Mouse (Mus musculus) embryonic facial prominence, embryonic 10.5 days (tissue): ENCODE data around the gene Il22ra1. TPM values are rescaled to one million over a fixed set of nuclear protein-coding genes. Genes with fewer than 3 reads are reported as not detected.
A peak's percentile ranks its signal among the peaks of the same experiment; 100 is the strongest.

Source experiments
- DNase-seq: peaks from one replicate; pipeline ENCODE4 v3.0.0-alpha.2; 2017; ENCODE audit warnings: low spot score
- H3K27ac ChIP-seq: fragments of 300-500 bp; sonication (generic); replicated peaks from 2 replicates; pipeline ENCODE4 v1.5.1; 2016; ENCODE audit warnings: mild to moderate bottlenecking
- H3K27me3 ChIP-seq: fragments of 300-500 bp; sonication (generic); replicated peaks from 2 replicates; pipeline ENCODE4 v1.6.1; 2016; ENCODE audit warnings: low read depth, mild to moderate bottlenecking; ENCODE audit not compliant: poor library complexity, severe bottlenecking
- H3K36me3 ChIP-seq: fragments of 300-500 bp; sonication (generic); replicated peaks from 2 replicates; pipeline ENCODE4 v1.6.1; 2016; ENCODE audit warnings: mild to moderate bottlenecking, moderate library complexity
- H3K4me1 ChIP-seq: fragments of 300-500 bp; sonication (generic); 2 replicates; pipeline ENCODE4 v1.6.1; 2016
- H3K4me3 ChIP-seq: fragments of 300-500 bp; sonication (generic); 2 replicates; pipeline ENCODE4 v1.5.1; 2016; ENCODE audit warnings: mild to moderate bottlenecking, moderate library complexity
- H3K9me3 ChIP-seq: fragments of 300-500 bp; sonication (generic); 2 replicates; pipeline ENCODE4 v1.6.1; 2016; ENCODE audit warnings: mild to moderate bottlenecking
- WGBS: fragments of 180-500 bp; shearing (Covaris S2); methylation state at CpG from one replicate; pipeline ENCODE4 v1.1.7; 2016; 5-methylcytosine and 5-hydroxymethylcytosine counted together
- polyA plus RNA-seq: library from polyadenylated mRNA; unstranded; fragments of >200 nt; fragmentation: Nextera tagmentation; extraction: Ambion mirVana; gene quantifications from 2 replicates; pipeline ENCODE4 v1.2.1, GENCODE M21; 2016

Il22ra1 gene
- polyA plus RNA-seq, 1 experiment from 2014 or later, result 0.07 TPM

DNA sequence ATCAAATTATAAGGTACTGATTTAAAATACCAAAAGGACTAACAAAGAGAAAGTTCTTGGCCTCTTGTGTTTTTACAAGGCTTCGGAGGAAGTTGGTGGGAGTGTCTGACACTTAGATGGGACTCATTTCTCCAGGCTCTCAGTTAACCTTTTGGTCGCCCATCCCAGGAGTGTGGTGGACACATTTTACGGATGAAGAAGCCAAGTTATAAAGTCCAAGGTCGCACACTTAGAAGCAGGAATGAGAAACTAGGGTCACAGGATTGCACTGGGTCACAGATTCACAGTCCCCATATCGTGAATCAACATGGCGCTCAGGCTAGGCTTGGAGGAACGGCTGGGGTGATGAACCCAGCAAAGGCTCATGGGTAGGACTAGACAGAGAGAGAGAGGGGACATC lies 33.6 kb downstream of the Il22ra1 start:
- H3K9me3 ChIP-seq, result no peaks in the 10 kb centered on the region
- H3K4me3 ChIP-seq, result no peak overlapping the region
- H3K27ac ChIP-seq, result no peak overlapping the region
- peaks cover 33% of the 10 kb centered on the region for H3K4me1 ChIP-seq
- H3K27me3 ChIP-seq, result peaks cover 22% of the 10 kb centered on the region
- H3K36me3 ChIP-seq, result no peaks in the 10 kb centered on the region
- 86% methylated on average over 7 of the region's 7 CpGs for WGBS
- no peak for DNase-seq

DNA sequence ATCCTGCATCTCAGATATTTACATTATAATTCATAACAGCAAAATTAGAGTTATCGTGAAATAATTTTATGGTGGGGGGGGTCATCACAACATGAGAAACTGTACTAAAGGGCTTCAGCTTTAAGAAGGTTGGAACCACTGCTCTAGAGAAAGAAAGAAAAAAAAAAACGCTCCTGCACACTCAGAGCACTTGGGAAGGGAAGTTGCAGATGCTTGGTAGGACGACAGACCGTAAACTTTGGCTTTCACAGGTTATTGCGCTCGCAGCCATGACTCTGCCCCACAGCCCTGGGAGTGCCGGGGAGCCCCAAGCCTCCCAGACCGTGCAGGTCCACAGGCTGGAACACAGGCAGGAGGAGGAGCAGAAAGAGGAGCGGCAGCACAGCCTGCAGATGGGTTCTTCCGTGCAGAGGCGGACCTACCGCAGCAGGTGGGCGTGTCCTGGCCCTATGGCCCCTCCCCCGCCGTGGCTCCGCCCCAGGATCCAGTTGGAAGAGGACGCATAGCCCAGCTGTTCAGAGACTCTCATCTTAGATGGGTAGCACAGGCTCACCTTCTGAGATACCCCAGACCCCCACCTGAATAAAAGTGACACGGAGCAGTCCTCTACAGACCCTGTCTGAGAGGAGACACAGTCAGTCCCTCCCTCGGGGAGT lies 34.4 kb downstream of the Il22ra1 start:
- no peaks in the 10 kb centered on the region for H3K36me3 ChIP-seq
- no peak overlapping the region; the same call in 1 of the 2 replicates for H3K27ac ChIP-seq
- H3K4me3 ChIP-seq, result peak overlapping the region; percentile 50
- H3K4me1 ChIP-seq, result peaks cover 33% of the 10 kb centered on the region
- 12% methylated on average over 19 of the region's 19 CpGs for WGBS
- no peaks in the 10 kb centered on the region for H3K9me3 ChIP-seq
- peak; percentile 82 for DNase-seq
- H3K27me3 ChIP-seq, result peaks cover 22% of the 10 kb centered on the region

DNA sequence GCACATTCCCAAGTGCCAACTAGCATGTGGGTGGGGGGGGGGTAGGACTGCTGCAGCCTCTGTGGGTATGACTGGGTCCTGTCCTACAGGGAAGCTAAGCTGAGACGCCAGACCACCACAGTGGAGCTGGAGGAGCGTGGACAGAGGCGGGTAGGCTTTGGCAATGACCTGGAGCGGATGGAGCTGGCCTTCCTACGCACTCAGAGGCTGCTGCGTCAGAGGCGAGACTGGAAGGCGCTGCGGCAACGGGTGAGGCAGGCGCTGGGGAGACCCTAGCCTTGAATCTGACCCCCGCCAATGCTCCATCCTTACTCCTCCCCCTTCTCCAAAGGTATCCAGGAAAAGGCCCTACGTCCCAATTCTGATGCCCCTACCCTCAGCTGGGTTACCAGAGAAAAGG lies 36.7 kb downstream of the Il22ra1 start:
- no peak for DNase-seq
- Histone ChIP-seq H3K27me3 (peaks cover 14% of the 10 kb centered on the region), H3K27ac (no peak overlapping the region), H3K9me3 (no peaks in the 10 kb centered on the region), H3K4me1 (peaks cover 27% of the 10 kb centered on the region), H3K4me3 (no peak overlapping the region), H3K36me3 (no peaks in the 10 kb centered on the region)
- WGBS, result 87% methylated on average over 13 of the region's 13 CpGs

DNA sequence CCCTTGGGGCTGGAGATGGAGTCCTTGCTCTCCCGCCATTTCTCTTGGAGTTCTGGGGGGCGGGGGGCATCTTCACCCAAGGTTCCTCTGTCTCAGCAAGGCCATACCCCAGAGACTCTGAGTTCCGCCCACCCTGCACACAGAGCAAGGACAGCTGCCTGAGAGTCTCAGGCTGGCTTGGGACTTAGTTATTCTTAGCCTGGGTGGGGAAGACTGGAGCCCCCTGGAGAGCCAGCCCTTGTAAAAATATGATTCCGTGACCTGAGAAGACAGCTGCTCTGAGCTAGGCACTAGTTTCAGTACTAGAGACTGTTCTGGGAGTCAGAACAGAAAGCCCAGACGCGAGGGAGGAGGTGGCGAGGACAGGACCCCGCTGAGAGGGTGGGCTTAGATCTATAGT lies 37.7 kb downstream of the Il22ra1 start:
- no peak overlapping the region for H3K4me3 ChIP-seq
- no peak overlapping the region for H3K27ac ChIP-seq
- peaks cover 9% of the 10 kb centered on the region for H3K27me3 ChIP-seq
- DNase-seq, result no peak
- H3K9me3 ChIP-seq, result no peaks in the 10 kb centered on the region
- peaks cover 25% of the 10 kb centered on the region for H3K4me1 ChIP-seq
- WGBS, result 77% methylated on average over 8 of the region's 8 CpGs
- H3K36me3 ChIP-seq, result no peaks in the 10 kb centered on the region

DNA sequence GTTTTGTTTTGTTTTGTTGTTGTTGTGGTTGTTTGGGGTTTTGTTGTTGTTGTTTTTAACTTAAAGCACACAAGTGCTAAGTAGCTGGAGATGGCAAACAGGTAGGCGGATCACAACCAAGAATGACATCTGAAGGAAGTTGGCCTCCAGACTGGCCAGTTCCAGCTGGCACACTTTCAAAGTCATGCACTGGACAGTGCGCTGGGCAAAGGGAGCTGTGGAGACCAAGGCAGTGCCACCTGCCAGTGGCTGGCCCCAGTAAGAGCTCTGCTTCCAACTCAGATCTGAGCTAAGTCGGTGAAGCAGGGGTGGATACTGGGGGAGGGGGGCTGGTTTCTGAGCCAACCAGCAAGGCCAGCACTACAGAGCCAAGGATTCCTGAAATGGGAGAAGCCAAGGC lies 39.0 kb downstream of the Il22ra1 start:
- H3K4me1 ChIP-seq, result peaks cover 16% of the 10 kb centered on the region
- H3K27me3 ChIP-seq, result 0 out of 2 replicates have a peak, but pooled peaks cover 3% of the 10 kb centered on the region
- no peaks in the 10 kb centered on the region for H3K36me3 ChIP-seq
- WGBS, result 79% methylated on average over 3 of the region's 3 CpGs
- H3K27ac ChIP-seq, result no peak overlapping the region
- DNase-seq, result no peak
- no peaks in the 10 kb centered on the region for H3K9me3 ChIP-seq
- H3K4me3 ChIP-seq, result no peak overlapping the region

DNA sequence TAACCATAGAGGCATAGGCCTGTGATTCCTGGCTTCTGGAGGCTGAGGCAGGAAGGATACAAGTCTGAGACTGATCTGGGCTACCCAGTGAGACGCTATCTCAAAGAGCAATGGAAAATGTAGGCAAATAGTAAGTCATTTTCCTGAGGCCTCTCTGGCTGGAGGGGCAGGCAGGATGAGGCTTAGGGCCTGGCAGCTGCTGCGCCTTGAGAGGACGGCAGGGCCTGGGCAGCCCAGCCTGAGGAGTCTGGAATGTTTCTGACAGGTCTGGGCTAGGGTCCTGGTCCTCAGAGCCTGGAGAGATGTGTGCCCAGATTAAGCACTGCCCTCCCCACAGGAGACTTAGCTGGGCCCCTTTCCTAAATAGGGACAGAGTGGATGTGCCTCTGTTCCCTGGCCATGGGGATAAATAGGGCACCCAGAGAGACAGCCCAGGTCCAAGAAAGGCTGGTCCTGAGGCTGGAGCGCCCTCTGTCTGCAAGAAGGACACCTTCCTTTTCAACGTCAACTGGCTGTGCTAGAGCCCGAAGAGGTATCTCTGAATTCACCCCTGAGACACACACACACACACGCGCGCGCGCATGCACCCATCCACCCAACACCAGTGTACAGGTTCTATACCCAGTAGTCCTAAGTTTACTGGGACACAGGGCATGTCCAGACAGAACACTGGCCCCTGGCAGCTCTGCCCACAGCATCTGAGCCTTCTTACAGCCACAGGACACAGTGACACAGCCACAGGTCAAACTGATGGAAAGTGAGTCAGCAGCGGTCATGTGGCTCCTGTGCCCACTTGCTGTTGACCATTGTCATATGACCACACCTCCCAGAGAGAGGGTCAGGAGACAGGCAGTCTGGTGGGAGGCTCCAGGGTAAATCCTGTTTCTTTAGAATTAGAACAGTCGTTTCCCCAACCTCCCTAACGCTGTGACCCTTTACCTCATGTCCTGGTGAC lies 40.9 kb downstream of the Il22ra1 start:
- WGBS, result 63% methylated on average over 14 of the region's 14 CpGs
- Histone ChIP-seq H3K4me3 (no peak overlapping the region), H3K36me3 (no peaks in the 10 kb centered on the region), H3K27me3 (0 out of 2 replicates have a peak, but pooled peaks cover 3% of the 10 kb centered on the region), H3K4me1 (peaks cover 7% of the 10 kb centered on the region; the same call in 1 of the 2 replicates), H3K27ac (0 out of 2 replicates have a peak overlapping the region, but pooled peaks have one; percentile 19), H3K9me3 (no peaks in the 10 kb centered on the region)
- DNase-seq, result peak; percentile 34

DNA sequence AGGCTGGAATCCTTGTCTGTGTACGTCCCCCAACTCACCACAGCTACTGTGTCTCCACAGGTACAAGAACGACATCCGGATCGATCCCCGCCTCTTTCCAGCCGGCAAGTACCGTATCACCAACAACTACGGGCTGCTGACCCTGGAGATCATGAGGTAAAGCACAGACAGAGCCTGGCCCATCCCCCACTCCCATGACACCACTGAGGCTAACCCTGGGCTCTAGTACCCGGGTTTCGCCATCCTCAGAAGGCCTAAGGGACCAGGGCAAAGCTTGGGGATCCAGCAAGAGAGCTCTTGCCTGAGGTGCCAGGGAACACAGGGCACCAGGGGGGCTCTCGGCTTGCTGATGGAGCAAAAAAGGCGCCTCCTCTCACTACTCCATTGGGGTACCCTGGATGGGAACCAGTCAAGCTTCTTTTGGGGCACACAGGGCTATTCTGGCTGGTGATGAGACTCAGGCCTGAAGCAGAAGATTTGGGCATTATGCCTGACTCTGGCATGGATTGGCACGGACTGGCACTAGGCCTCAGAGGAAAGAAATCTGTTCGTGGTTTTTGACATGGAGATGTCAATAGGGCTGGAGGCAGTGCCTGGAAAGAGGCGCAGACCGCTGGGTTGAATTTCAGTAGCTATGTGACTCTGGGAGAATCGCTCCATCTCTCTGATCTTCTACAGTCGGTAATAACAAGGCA lies 42.8 kb downstream of the Il22ra1 start:
- WGBS, result 83% methylated on average over 18 of the region's 18 CpGs
- Histone ChIP-seq H3K4me3 (no peak overlapping the region), H3K9me3 (no peaks in the 10 kb centered on the region), H3K4me1 (peaks cover 17% of the 10 kb centered on the region), H3K27ac (no peak overlapping the region), H3K27me3 (peaks cover 5% of the 10 kb centered on the region; the same call in 1 of the 2 replicates), H3K36me3 (no peaks in the 10 kb centered on the region)
- DNase-seq, result no peak

DNA sequence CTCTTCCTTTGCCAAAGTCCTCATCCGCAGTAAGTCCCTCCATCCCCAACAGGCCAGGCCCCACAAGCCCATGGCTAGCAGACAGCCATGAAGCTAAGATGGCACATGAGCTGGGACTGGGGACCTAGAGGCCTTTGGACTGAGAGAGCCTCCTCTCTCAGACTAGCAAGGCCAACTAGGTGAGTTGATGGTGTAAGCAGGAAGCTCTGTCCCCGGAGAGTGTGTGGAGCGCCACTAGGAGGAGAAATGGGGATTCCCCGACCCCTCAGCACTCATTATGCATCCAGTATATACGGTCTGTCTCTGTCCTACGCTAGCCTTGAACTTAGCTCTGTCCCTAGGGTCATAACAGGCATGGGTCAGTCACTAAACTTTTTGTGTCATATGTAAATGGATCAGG lies 43.6 kb downstream of the Il22ra1 start:
- Histone ChIP-seq H3K36me3 (no peaks in the 10 kb centered on the region), H3K27me3 (peaks cover 5% of the 10 kb centered on the region; the same call in 1 of the 2 replicates), H3K9me3 (no peaks in the 10 kb centered on the region), H3K4me3 (no peak overlapping the region), H3K4me1 (peaks cover 17% of the 10 kb centered on the region), H3K27ac (no peak overlapping the region)
- DNase-seq, result no peak
- WGBS, result 80% methylated on average over 6 of the region's 6 CpGs

DNA sequence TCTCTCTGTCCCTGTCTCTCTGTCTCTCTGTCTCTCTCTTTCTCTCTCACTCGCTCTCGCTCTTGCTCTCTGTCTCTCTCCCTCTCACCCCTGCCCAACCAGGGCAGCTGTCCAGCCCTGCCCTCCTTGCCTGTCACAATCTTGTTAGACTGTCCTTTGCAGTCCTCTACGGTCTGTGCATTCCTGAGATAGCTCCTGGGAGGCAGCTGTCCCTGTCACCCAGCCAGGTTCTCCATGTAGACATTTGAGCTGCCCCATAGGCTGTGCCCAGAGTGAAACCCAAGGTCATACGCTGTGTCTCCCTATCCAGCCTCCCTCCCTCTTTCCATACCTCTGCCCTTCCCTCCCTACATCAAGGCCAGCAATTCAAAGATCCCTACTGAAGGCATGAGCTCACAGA lies 44.7 kb downstream of the Il22ra1 start:
- H3K36me3 ChIP-seq, result no peaks in the 10 kb centered on the region
- H3K4me1 ChIP-seq, result peaks cover 17% of the 10 kb centered on the region
- WGBS, result 76% methylated on average over 4 of the region's 4 CpGs
- H3K4me3 ChIP-seq, result no peak overlapping the region
- peaks cover 5% of the 10 kb centered on the region; the same call in 1 of the 2 replicates for H3K27me3 ChIP-seq
- no peaks in the 10 kb centered on the region for H3K9me3 ChIP-seq
- no peak overlapping the region for H3K27ac ChIP-seq
- no peak for DNase-seq

DNA sequence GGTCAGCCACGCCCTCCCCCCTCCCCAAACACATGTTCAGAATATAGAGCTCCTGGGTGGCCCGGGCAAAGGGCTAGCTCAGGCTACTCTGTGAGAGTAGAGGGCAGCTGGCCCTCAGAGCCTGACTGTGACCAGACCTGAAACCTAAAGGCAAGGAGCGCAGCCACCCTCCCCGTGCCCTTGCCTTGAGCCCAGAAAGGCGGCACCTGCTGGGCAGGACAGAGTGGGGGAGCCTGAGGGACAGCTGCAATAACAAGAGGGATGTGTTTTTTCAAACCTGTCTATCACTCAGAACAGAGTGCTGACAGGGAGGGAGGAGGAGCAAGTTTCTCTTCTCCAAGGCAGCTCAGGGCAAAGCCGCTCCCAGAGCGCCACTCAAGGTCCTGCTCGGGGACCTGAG lies 46.5 kb downstream of the Il22ra1 start:
- Histone ChIP-seq H3K4me1 (peaks cover 12% of the 10 kb centered on the region), H3K9me3 (no peaks in the 10 kb centered on the region), H3K27me3 (peaks cover 5% of the 10 kb centered on the region; the same call in 1 of the 2 replicates), H3K27ac (no peak overlapping the region), H3K36me3 (no peaks in the 10 kb centered on the region), H3K4me3 (no peak overlapping the region)
- peak; percentile 32 for DNase-seq
- 54% methylated on average over 8 of the region's 8 CpGs for WGBS

DNA sequence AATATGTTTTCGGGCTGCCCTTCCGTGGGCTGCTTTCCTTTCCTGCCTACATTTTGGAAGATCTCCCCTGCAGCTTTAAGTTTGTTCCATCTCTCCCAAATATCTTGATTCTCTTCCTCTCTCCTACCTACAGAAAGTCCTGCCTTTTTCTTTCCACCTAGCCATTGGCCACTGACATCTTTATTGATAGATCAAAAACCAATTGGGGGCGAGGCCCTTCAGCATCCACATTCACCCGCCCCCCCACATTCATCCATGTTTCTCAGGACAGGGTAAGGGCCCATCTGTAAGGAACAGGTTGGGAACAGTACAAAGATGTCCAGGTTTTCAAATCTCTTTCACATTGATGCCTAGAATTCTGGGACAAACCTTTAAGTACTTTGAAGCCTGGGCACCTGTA lies 48.9 kb downstream of the Il22ra1 start:
- H3K4me3 ChIP-seq, result no peak overlapping the region
- H3K9me3 ChIP-seq, result no peaks in the 10 kb centered on the region
- H3K4me1 ChIP-seq, result peaks cover 31% of the 10 kb centered on the region
- peaks cover 5% of the 10 kb centered on the region; the same call in 1 of the 2 replicates for H3K27me3 ChIP-seq
- H3K27ac ChIP-seq, result no peak overlapping the region
- 93% methylated on average over 4 of the region's 4 CpGs for WGBS
- DNase-seq, result no peak
- H3K36me3 ChIP-seq, result no peaks in the 10 kb centered on the region

DNA sequence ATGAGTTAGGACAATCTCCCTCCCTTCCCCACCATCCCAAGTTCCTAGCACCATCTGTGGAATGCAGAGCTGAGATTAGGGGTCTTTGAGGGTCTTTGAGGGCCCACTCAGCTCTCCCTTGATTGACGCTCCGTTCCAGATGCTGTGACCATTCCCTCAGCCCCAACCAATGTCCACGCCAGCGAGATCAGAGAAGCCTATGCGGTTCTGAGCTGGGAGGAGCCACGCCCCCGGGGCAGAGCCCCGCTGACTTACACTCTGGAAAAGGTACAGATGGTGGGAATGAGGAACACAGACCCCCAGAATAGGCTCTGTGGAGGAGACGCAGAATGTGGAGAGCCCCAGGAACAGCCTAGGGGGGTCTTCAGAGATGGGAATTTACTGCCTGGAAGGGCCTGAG lies 51.7 kb downstream of the Il22ra1 start:
- peaks cover 1% of the 10 kb centered on the region; the same call in 1 of the 2 replicates for H3K27me3 ChIP-seq
- H3K27ac ChIP-seq, result 0 out of 2 replicates have a peak overlapping the region, but pooled peaks have one; percentile 44
- no peak overlapping the region for H3K4me3 ChIP-seq
- peaks cover 25% of the 10 kb centered on the region for H3K4me1 ChIP-seq
- H3K9me3 ChIP-seq, result no peaks in the 10 kb centered on the region
- no peaks in the 10 kb centered on the region for H3K36me3 ChIP-seq
- WGBS, result 69% methylated on average over 9 of the region's 9 CpGs
- no peak for DNase-seq
